Mouse (Mus musculus) layer of hippocampus, postnatal 14 days (tissue): Measurements from ENCODE around the gene Dapk2. TPM values are rescaled to one million over a fixed set of nuclear protein-coding genes. Genes with fewer than 3 reads are reported as not detected.

Source experiments
- DNase-seq, 2 experiments: peaks; one replicate each; pipeline ENCODE4 v3.0.0; 2021 to 2022; ENCODE audit warnings: low spot score in 2 of 2, mixed read lengths in 1 of 2
- total RNA-seq, 2 experiments: library from RNA; stranded (reverse); gene quantifications; 2 replicates each; pipeline ENCODE4 v1.2.3; 2021

Dapk2 gene
- total RNA-seq, 2 experiments from 2014 or later = 0.71 to 1.1 TPM

- no peak for DNase-seq
Measured at GRCm38 (mm10) chr9:66306414-66306813, 148.4 kb downstream of the Dapk2 start.

- DNase-seq = no peak
Measured at GRCm38 (mm10) chr9:66307341-66307740, 149.3 kb downstream of the Dapk2 start.

- no peak for DNase-seq
Measured at GRCm38 (mm10) chr9:66308741-66309140, 150.7 kb downstream of the Dapk2 start.

- no peak for DNase-seq
Measured at GRCm38 (mm10) chr9:66311458-66311857, 153.4 kb downstream of the Dapk2 start.

GRCm38 (mm10) chr9:66316603-66317002 lies 158.6 kb downstream of the Dapk2 start:
- no peak for DNase-seq

Other genes starting within 250 kb of the Dapk2 start
- gene Trip4, start 249.4 kb upstream of the Dapk2 start, total RNA-seq = 10 to 100 TPM; 39.5 to 42.6 TPM
- gene Csnk1g1, start 249.3 kb upstream of the Dapk2 start, total RNA-seq = 10 to 100 TPM; 45.4 to 46.0 TPM
- gene Ppib, start 98.0 kb upstream of the Dapk2 start, total RNA-seq = 100 to 1,000 TPM; 252 to 276 TPM
- 1 to 10 TPM; 7.2 to 9.0 TPM for gene Snx22, start 88.5 kb upstream of the Dapk2 start, total RNA-seq
- gene Snx1, start 31.6 kb upstream of the Dapk2 start, total RNA-seq = 10 to 100 TPM; 68.5 to 70.6 TPM
- 10 to 100 TPM; 25.7 to 26.2 TPM for gene Ciao2a, start 31.6 kb upstream of the Dapk2 start, total RNA-seq
- gene Herc1, start 192.2 kb downstream of the Dapk2 start, total RNA-seq = 100 to 1,000 TPM; 112 to 128 TPM